Mouse (Mus musculus) c-Kit-positive CD71-negative TER-119-negative erythroid progenitor cells, embryonic 14.5 days (primary cell): ENCODE data around the gene Epb41l5.
A peak's percentile ranks its signal among the peaks of the same experiment; 100 is the strongest.

Source experiments
- DNase-seq: peaks from one replicate; pipeline ENCODE4 v3.0.0-alpha.2; 2013; ENCODE audit warnings: low read depth

Epb41l5 gene

GRCm38 (mm10) chr1:119533093-119533805 lies 115.6 kb downstream of the Epb41l5 start:
- DNase-seq = no peak

DNA sequence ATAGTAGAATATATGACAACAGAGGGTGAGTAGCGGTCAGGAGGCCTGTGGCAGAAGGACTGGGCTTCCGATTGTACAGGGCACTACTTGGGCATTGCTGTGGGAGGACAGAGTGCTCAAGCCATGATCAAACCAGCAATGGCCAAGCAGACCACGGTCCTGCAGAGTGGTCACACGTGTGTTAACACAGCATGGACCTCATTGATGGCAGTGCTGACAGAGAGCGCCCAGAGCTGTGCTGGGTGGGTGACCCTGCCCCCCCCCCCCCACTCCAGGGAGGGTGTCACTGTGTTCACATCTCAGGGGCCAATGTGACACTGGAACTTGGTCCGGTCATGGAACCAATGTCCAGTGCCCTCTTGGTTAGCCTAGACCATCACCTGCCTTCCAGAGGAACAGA lies 116.6 kb downstream of the Epb41l5 start:
- DNase-seq = no peak

DNA sequence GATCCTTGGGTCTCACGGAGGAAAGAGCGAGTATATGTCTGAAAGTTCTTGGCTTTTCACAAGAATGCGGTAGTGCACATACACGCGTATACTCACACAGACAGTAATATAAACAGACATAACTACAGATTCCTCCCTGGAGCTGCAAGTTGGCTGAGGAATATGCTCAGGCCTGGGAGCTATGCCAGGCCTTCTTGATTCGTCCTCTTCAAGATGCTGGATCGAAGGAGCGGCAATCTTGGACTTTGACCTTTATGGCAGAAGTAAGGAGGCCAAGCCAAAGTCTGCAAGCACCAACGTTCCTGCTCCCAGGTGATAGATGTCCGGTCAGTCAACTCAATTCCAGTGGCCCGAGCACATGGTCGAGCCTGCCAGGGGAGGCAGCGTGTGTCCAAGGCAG lies 117.9 kb downstream of the Epb41l5 start:
- DNase-seq = no peak

DNA sequence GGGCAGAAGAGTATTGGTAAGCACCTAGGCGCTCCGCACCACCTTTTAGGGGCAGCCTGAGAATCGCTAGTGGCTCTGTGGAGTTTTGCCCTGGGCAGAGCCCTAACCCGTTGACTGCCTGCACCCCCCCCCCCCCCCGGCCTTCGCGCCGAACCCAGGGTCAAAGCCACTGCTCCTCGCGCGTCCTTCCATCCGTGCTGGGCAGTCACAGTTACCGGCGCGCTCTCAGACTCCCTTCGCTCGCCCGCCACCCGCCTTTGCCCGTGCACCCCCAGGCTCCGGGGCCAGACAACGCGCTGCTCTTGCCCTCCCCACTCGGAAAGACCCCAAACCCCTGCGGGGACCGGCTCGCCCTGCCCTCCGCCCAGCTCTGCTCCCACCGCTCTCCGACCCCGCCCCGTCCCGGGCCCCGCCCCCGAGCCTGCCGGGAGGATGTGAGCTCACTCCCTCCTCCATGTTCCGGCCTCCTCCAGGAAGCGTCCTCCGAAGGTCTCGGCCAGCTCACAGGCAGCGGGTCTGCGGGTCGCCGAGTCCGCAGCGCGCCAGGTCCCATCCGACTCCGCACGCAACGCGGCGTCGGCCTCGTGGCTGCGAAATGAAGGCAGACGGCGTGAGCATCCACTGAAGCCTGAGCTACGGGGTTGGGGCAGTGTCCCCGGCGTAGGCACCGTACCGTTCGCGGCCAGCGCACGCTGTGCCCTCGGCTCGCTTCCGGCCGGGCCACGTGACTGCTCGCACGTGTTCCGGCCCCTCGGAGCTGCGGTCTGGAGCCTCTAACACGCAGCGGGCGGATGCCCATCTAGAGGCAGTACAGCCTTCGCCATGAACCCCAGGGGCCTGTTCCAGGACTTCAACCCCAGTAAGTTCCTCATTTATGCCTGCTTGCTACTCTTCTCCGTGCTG lies 122.9 kb downstream of the Epb41l5 start, which contains the start of gene Tmem185b:
Tmem185b (plus strand) TSS at position 472 of the 903 bp plus-strand sequence.
- DNase-seq = peak; percentile 72

DNA sequence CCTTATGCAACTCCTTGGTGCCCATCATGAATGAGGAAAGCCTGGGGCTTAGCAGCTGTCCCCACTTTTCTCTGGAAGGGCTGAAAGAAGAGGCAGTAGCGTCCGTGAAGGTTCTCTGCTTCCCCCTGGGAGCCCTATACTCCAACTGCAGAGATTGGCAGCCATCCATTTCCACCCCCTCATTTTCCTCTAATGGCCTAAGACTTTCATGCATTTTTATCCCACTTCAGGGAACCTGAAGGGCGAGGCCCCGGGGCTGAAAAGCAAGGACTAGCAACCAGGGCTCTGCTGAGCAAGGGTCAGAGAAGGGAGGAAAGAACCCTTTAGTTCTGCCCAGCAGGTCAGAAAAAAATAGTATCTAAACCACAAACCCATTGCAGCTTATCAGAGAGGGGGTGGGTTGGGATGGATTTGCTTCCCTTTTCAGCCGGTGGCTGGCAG lies 123.8 kb downstream of the Epb41l5 start:
- no peak for DNase-seq

DNA sequence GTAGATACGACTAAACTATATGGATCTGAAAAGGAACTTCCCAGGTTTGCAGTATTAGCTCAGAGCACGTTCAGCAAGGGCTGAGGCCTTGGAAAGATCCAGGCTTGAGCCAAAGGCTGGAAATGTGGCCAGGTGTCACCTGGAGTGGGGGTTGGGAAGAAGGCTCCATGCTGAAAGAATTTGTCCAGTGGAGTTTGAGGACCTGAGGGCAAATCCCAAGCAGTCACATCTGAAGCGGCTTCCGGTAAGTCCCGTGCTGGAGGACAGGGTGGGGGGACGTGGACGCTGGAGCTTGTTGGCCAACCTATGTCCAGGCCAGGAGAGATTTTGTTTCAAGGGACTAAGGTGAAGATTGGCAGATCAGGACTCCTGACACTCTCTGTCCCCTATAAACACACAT lies 125.0 kb downstream of the Epb41l5 start:
- no peak for DNase-seq

DNA sequence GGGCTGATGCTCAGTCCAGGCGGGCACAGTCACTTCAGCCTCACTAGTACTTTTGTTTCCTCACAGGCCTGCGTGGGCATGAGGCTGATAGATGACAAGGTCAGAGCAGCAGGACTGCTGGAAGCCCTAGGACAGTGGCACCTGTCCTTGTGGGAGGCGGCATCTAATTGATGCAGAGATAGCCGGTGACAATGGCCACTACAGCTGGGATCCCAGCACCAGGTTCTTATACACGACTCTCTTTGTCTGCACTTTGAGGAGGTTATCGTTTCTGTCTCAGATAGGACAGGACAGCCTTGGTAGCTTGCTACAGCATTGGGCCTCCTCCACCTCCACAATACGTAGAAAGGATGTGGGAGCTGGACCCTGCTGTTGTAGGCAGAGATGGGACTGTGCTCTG lies 125.4 kb downstream of the Epb41l5 start:
- no peak for DNase-seq

GRCm38 (mm10) chr1:119522726-119523125 lies 126.1 kb downstream of the Epb41l5 start:
- DNase-seq = no peak

GRCm38 (mm10) chr1:119521681-119522080 lies 127.1 kb downstream of the Epb41l5 start:
- DNase-seq = no peak

DNA sequence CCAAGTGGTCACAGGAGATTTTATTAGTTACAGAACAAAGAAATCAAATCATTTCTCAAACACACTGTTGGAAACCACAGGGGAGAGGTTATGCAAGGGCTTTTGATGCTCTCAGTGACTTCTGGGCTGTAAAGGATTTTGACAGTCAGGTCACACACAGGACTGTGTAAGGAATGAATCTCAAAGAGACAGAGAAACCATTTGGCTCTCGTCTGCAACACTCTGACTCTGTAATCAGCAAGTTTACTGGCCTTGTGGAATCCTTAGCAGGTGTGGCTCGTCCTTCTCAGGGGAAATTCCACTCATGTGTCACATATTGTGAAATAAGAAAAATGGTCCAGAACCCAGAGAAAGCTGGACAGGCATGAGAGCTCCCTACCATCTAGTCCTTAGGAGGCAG lies 127.8 kb downstream of the Epb41l5 start:
- no peak for DNase-seq

- no peak for DNase-seq
Observed at GRCm38 (mm10) chr1:119519286-119519685, 129.5 kb downstream of the Epb41l5 start.

DNA sequence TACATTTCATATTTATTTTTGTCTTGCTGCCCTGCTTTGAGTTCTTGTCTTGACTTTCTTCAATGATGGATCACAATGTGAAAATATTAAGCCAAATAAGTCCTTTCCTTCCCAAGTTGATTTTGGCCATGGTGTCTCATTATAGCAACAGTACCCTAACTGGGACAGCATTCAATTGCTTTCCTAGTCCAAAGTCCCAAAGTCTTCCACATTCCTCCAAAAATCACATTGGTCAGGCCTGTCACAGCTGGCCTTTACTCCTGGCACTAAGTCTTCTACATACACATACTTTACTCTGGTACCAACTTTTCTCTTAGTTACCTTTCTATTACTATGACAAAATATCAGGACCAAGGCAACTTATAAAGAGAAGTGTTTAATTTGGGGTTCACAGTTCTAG lies 130.0 kb downstream of the Epb41l5 start:
- DNase-seq = no peak

- DNase-seq = no peak
Observed at GRCm38 (mm10) chr1:119518060-119518459, 130.7 kb downstream of the Epb41l5 start.

GRCm38 (mm10) chr1:119510857-119511256 lies 137.9 kb downstream of the Epb41l5 start:
- DNase-seq = no peak

GRCm38 (mm10) chr1:119510409-119510808 lies 138.4 kb downstream of the Epb41l5 start:
- DNase-seq = no peak

DNA sequence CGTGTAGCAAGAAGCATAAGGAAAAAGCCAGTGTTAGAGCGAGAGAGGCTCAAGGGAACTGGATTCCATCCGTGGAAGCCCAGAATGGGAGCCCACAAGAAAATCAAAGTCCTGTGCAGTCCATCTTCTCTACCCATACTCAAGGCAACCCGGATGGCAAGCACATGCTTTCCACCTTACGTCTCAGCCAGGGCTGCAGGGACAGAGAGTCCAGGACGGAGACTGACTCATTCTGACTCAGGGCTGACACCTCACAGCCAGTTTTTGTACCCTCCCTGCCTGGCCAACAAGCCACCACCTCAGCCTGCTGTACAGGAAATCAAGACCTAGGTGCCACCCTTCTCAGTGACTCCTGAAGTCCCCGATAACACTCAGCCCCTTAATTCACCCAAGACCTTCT lies 139.3 kb downstream of the Epb41l5 start:
- no peak for DNase-seq

- DNase-seq = no peak
Observed at GRCm38 (mm10) chr1:119508548-119508947, 140.3 kb downstream of the Epb41l5 start.

- DNase-seq = no peak
Observed at GRCm38 (mm10) chr1:119505951-119506350, 142.8 kb downstream of the Epb41l5 start.

DNA sequence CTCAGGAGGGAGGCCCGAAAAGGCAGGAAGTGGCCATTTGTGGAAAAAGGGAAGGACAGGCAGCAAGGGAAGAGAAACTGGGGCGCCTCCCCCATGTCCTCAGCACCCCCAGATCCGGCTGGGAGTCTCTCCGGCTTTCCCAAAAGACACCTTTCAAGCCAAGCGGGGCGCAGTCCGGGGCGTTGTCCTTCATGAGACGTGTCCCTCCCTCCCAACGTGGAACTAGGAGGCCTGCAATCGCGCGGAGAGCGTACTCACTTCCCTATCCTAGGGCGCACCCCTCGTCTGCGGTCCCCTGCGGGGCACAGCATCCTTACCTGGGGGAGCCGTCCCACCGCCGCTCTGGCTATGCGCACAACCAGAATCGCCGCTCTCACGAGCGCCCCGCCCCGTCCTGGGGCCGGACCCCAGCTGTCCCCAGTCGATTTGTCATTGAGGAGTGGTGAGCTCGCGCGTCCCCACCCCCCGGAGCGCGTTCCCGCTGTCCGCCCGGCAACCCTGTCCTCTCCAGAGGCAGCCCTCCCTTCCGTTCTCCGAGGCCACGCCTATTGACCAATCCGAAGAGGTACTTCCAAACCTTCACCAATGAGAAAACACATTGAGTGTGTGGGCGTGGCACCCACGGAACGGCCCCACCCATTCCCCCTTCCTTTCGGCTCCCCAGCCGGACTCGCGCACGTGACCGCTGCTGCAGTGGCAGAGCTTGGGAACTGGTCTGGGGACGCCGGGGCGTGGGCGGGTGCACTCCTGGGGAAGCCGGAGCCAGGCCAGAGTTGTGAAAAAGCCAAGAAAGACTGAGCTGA lies 144.3 kb downstream of the Epb41l5 start, which contains the start of gene Ralb:
Ralb (minus strand) TSS at position 535 of the 803 bp plus-strand sequence.
- peak; percentile 92 for DNase-seq

- DNase-seq = no peak
Observed at GRCm38 (mm10) chr1:119503808-119504207, 145.0 kb downstream of the Epb41l5 start.

- DNase-seq = no peak
Observed at GRCm38 (mm10) chr1:119503181-119503580, 145.6 kb downstream of the Epb41l5 start.

DNA sequence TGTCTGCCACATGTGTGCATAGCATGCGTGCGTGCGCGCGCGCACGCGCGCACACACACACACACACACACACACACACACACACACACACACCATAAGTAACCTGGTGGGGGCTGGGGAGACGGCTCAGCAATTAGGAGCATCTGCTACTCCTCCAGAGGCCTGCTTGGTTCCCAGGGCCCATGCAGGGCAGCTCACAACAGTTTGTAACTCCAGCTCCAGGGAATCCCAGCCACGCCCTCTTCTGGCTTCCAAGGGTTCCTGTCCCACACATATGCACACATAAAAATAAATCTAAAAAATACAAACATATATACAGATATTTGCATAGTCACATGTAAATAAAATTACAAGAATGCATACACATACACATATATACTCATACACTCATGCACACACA lies 146.1 kb downstream of the Epb41l5 start:
- no peak for DNase-seq
